14 mouse cellular contexts compared by ENCODE assay signal in the genomic region with DNA sequence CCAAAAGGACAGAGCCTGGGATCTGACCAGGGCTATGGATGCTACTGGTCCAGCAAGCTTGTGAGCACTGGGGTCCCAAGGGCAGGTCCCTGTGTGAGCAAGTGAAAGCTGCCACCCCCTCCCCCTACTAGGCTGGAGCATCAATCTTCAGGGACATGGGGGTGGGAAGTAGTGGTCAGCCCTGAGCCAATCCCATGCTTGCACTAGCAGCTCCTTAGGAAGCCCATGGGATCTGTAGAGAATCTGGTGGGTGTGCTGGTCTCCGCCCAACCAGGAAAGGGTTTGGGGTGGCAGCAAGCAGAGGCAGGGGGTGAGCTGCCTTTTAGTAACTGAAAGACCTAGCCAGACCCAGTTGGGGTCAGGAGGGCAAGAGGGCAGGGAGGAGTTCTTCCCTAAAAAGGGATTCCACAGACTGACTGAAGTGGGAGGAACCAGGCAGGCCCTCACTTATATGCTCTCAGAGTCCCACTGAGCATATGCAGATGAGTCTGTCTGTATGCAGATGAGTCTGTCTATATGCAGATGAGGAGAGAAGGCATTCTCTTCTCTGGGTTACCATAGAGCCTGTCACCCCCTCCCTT. TPM values are rescaled to one million over a fixed set of nuclear protein-coding genes. Genes with fewer than 3 reads are reported as not detected.
DNase-seq lines count a peak whose midpoint lies in the region; ATAC-seq and TF ChIP-seq lines count a peak whose summit lies in the region.
"Had no signal": no experiment of that assay in that cellular context is flagged by ENCODE, and none has a peak within 500 bp of the region (broad histone marks: within the 10 kb centered on the region; RNA-seq: fewer than 3 reads in every experiment).

No protein-coding gene starts in this region.

- no peak for DNase-seq in frontal cortex, postnatal 14 days (ENCODE audit: low spot score in 2 of 2)
- DNase-seq in forebrain, embryonic 10.5 days (ENCODE audit: extremely low spot score, low spot score), result no peak
- no peak for DNase-seq in midbrain, embryonic 10.5 days (ENCODE audit: low spot score)
- DNase-seq in urinary bladder, postnatal 4 days (ENCODE audit: low spot score in 2 of 2), result no peak
- DNase-seq in gastrocnemius, postnatal 14 days, result no peak
- no peak for DNase-seq in thymus, postnatal 4 days
- DNase-seq: gastrocnemius, postnatal 10 days; lung, adult 2 months had no signal

- peaks cover 73% of the 10 kb centered on the region for H3K4me1 ChIP-seq in E14TG2a.4 (replicated peaks; ENCODE audit: low read depth, low read length)
- H3K4me1 ChIP-seq in forebrain, embryonic 10.5 days, result peaks cover 100% of the 10 kb centered on the region
- H3K4me1 ChIP-seq in midbrain, embryonic 10.5 days, result peaks cover 56% of the 10 kb centered on the region

- ATAC-seq in frontal cortex, adult (ENCODE audit: low TSS enrichment), result peak; percentile 56; the same call in 1 of the 2 replicates

- H3K9me3 ChIP-seq in E14TG2a.4 (ENCODE audit: low read length), result no peaks in the 10 kb centered on the region
- no peaks in the 10 kb centered on the region for H3K9me3 ChIP-seq in forebrain, embryonic 10.5 days
- H3K9me3 ChIP-seq in midbrain, embryonic 10.5 days (replicated peaks), result no peaks in the 10 kb centered on the region

- intact Hi-C loops in gastrocnemius, postnatal 14 days (cut with DNase I; ENCODE audit: low total_unique reads), result loop anchor here (5.0 kb wide), 1 partner anchor 139 kb away; no protein-coding TSS in a partner anchor

- TF ChIP-seq CTCF in E14TG2a.4 (conservative IDR thresholded peaks at IDR 0.05; ENCODE audit: low read length), result no peak

- no peaks in the 10 kb centered on the region for H3K36me3 ChIP-seq in E14TG2a.4 (ENCODE audit: insufficient read depth, low read length)
- H3K36me3 ChIP-seq in forebrain, embryonic 10.5 days (replicated peaks), result peaks cover 43% of the 10 kb centered on the region
- H3K36me3 ChIP-seq in midbrain, embryonic 10.5 days, result no peaks in the 10 kb centered on the region

- H3K27ac ChIP-seq in forebrain, embryonic 10.5 days, result peak overlapping the region; percentile 88
- H3K27ac ChIP-seq in midbrain, embryonic 10.5 days (replicated peaks), result peak overlapping the region; percentile 39; the same call in 1 of the 2 replicates

- H3K4me3 ChIP-seq in E14TG2a.4 (replicated peaks; ENCODE audit: low read length), result peak overlapping the region; percentile 33
- H3K4me3 ChIP-seq in forebrain, embryonic 10.5 days, result peak overlapping the region; percentile 6; the same call in 1 of the 2 replicates
- no peak overlapping the region for H3K4me3 ChIP-seq in midbrain, embryonic 10.5 days

- peaks cover 33% of the 10 kb centered on the region for H3K27me3 ChIP-seq in E14TG2a.4 (ENCODE audit: insufficient read depth, low read length)
- H3K27me3 ChIP-seq in forebrain, embryonic 10.5 days (ENCODE audit: poor library complexity, severe bottlenecking), result peaks cover 99% of the 10 kb centered on the region
- peaks cover 100% of the 10 kb centered on the region for H3K27me3 ChIP-seq in midbrain, embryonic 10.5 days (ENCODE audit: low read depth, poor library complexity, severe bottlenecking)

- WGBS in forebrain, embryonic 10.5 days, result 26% methylated on average over 1 of the region's 1 CpGs
- 20% methylated on average over 1 of the region's 1 CpGs for WGBS in midbrain, embryonic 10.5 days

RNA-seq across cellular contexts. Expression of a gene that starts 23.4 kb away (rescaled TPM):
- 0.37 and 0.38 TPM in 2 replicates for polyA plus RNA-seq in forebrain, embryonic 10.5 days (2016; fragmentation: Nextera tagmentation; extraction: Ambion mirVana)
- polyA plus RNA-seq in midbrain, embryonic 10.5 days (2016; fragmentation: Nextera tagmentation; extraction: Ambion mirVana), result not detected in 2 replicates
- total RNA-seq in gastrocnemius, postnatal 14 days (2021), result not detected
- total RNA-seq: gastrocnemius, postnatal 10 days; hematopoietic stem cell, adult 5-6 weeks; left cerebral cortex, adult 8-10 months had no signal
- polyA plus RNA-seq: C2C12 had no signal

RNA-seq across cellular contexts. Expression of a gene that starts 55.9 kb away (rescaled TPM):
- 0.14 TPM in 1 of 2 replicates, not detected in the other for polyA plus RNA-seq in forebrain, embryonic 10.5 days (2016; fragmentation: Nextera tagmentation; extraction: Ambion mirVana)
- 0.14 TPM in 1 of 2 replicates, not detected in the other for polyA plus RNA-seq in midbrain, embryonic 10.5 days (2016; fragmentation: Nextera tagmentation; extraction: Ambion mirVana)
- total RNA-seq in gastrocnemius, postnatal 14 days (2021), result under 1 TPM; 0.35 to 0.44 TPM
- total RNA-seq: hematopoietic stem cell, adult 5-6 weeks had no signal
- polyA plus RNA-seq: C2C12; cerebellum, adult 2 months had no signal
